Mouse (Mus musculus) neural tube, embryonic 11.5 days (tissue): ENCODE measurements around the gene Ankrd6. TPM values are rescaled to one million over a fixed set of nuclear protein-coding genes. Genes with fewer than 3 reads are reported as not detected.
A peak's percentile ranks its signal among the peaks of the same experiment; 100 is the strongest.

ENCODE experiments used
- ATAC-seq: fragments of 200-750 bp; cut with Nextera tagmentation; 2 replicates; pipeline ENCODE4 v1.8.0; 2017; ENCODE audit warnings: moderate number of reproducible peaks, mild to moderate bottlenecking, moderate TSS enrichment, moderate library complexity; ENCODE audit not compliant: insufficient read depth, low FRiP score, low TSS enrichment
- DNase-seq: peaks from one replicate; pipeline ENCODE4 v3.0.0-alpha.2; 2015; ENCODE audit warnings: low spot score
- H3K27ac ChIP-seq: fragments of 300-500 bp; sonication (generic); 2 replicates; pipeline ENCODE4 v1.5.1; 2014; ENCODE audit warnings: low read depth, mild to moderate bottlenecking, low read length
- H3K27me3 ChIP-seq: fragments of 300-500 bp; sonication (generic); 2 replicates; pipeline ENCODE4 v1.6.1; 2014; ENCODE audit warnings: mild to moderate bottlenecking, low read length, mixed read lengths; ENCODE audit not compliant: control insufficient read depth, insufficient read depth
- H3K36me3 ChIP-seq: fragments of 300-500 bp; sonication (generic); 2 replicates; pipeline ENCODE4 v1.6.1; 2014; ENCODE audit warnings: mild to moderate bottlenecking, low read length, moderate library complexity, mixed read lengths; ENCODE audit not compliant: control insufficient read depth, insufficient read depth
- H3K4me1 ChIP-seq: fragments of 300-500 bp; sonication (generic); 2 replicates; pipeline ENCODE4 v1.6.1; 2014; ENCODE audit warnings: low read length, mixed read lengths; ENCODE audit not compliant: control insufficient read depth, insufficient read depth
- H3K4me2 ChIP-seq: fragments of 300-500 bp; sonication (generic); 2 replicates; pipeline ENCODE4 v1.6.1; 2014; ENCODE audit warnings: low read depth, mild to moderate bottlenecking, moderate library complexity
- H3K4me3 ChIP-seq: fragments of 300-500 bp; sonication (generic); 2 replicates; pipeline ENCODE4 v1.5.1; 2014; ENCODE audit warnings: low read depth, low read length
- H3K9ac ChIP-seq: fragments of 300-500 bp; sonication (generic); 2 replicates; pipeline ENCODE4 v1.6.1; 2014; ENCODE audit warnings: mild to moderate bottlenecking, low read length
- H3K9me3 ChIP-seq: fragments of 300-500 bp; sonication (generic); 2 replicates; pipeline ENCODE4 v1.6.1; 2016; ENCODE audit warnings: low read length; ENCODE audit not compliant: control insufficient read depth
- WGBS: fragments of 180-500 bp; shearing (Covaris S2); extraction: QIAGEN DNeasy Blood & Tissue Kit; methylation state at CpG from one replicate; pipeline ENCODE4 v1.1.7; 2014; 5-methylcytosine and 5-hydroxymethylcytosine counted together
- polyA plus RNA-seq: library from polyadenylated mRNA; unstranded; fragments of >200 nt; fragmentation: Nextera tagmentation; extraction: Ambion mirVana; gene quantifications from 2 replicates; pipeline ENCODE4 v1.2.1, GENCODE M21; 2014

Gene Ankrd6
- polyA plus RNA-seq, 1 experiment from 2014 or later: 31.3 TPM

- DNase-seq: peak; percentile 45
- Histone ChIP-seq H3K36me3 (no peaks in the 10 kb centered on the region), H3K4me3 (peak overlapping the region; percentile 0; the same call in 1 of the 2 replicates), H3K9me3 (no peaks in the 10 kb centered on the region), H3K4me2 (peak overlapping the region; percentile 40), H3K9ac (peak overlapping the region; percentile 22), H3K4me1 (peaks cover 29% of the 10 kb centered on the region), H3K27me3 (no peaks in the 10 kb centered on the region), H3K27ac (peak overlapping the region; percentile 50)
- 13% methylated on average over 12 of the region's 12 CpGs for WGBS
- peak; percentile 68 for ATAC-seq
Measured at GRCm38 (mm10) chr4:32863447-32864130, 87.1 kb downstream of the Ankrd6 start.

GRCm38 (mm10) chr4:32862751-32863446 is 87.7 kb downstream of the Ankrd6 start:
- Histone ChIP-seq H3K9ac (peak overlapping the region; percentile 22), H3K4me1 (peaks cover 29% of the 10 kb centered on the region), H3K27ac (peak overlapping the region; percentile 50), H3K9me3 (no peaks in the 10 kb centered on the region), H3K36me3 (no peaks in the 10 kb centered on the region), H3K4me3 (0 out of 2 replicates have a peak overlapping the region, but pooled peaks have one; percentile 0), H3K27me3 (no peaks in the 10 kb centered on the region), H3K4me2 (peak overlapping the region; percentile 40)
- peak; percentile 36 for DNase-seq
- no peak for ATAC-seq
- WGBS: 45% methylated on average over 15 of the region's 15 CpGs

- DNase-seq (peak; percentile 56), ATAC-seq (0 out of 2 replicates have a peak, but pooled peaks have one; percentile 11)
- H3K9ac ChIP-seq: no peak overlapping the region; the same call in 1 of the 2 replicates
- H3K4me1 ChIP-seq: peaks cover 29% of the 10 kb centered on the region
- no peaks in the 10 kb centered on the region for H3K9me3 ChIP-seq
- H3K4me3 ChIP-seq: no peak overlapping the region
- peak overlapping the region; percentile 54; the same call in 1 of the 2 replicates for H3K27ac ChIP-seq
- no peak overlapping the region for H3K4me2 ChIP-seq
- no peaks in the 10 kb centered on the region for H3K36me3 ChIP-seq
- 60% methylated on average over 11 of the region's 15 CpGs for WGBS
- H3K27me3 ChIP-seq: no peaks in the 10 kb centered on the region
Measured at GRCm38 (mm10) chr4:32862011-32862750, 88.5 kb downstream of the Ankrd6 start.

GRCm38 (mm10) chr4:32860184-32860965 is 90.3 kb downstream of the Ankrd6 start:
- Histone ChIP-seq H3K4me2 (no peak overlapping the region), H3K27ac (0 out of 2 replicates have a peak overlapping the region, but pooled peaks have one; percentile 20), H3K36me3 (no peaks in the 10 kb centered on the region), H3K4me3 (no peak overlapping the region), H3K9ac (peak overlapping the region; percentile 14; the same call in 1 of the 2 replicates), H3K9me3 (no peaks in the 10 kb centered on the region), H3K27me3 (no peaks in the 10 kb centered on the region), H3K4me1 (peaks cover 29% of the 10 kb centered on the region)
- WGBS: 53% methylated on average over 18 of the region's 18 CpGs
- ATAC-seq (peak; percentile 35; the same call in 1 of the 2 replicates), DNase-seq (no peak)

- WGBS: 79% methylated on average over 9 of the region's 9 CpGs
- DNase-seq (no peak), ATAC-seq (no peak)
- Histone ChIP-seq H3K9me3 (no peaks in the 10 kb centered on the region), H3K4me1 (peaks cover 4% of the 10 kb centered on the region), H3K9ac (no peak overlapping the region), H3K27me3 (no peaks in the 10 kb centered on the region), H3K4me2 (no peak overlapping the region), H3K4me3 (no peak overlapping the region), H3K36me3 (no peaks in the 10 kb centered on the region), H3K27ac (no peak overlapping the region)
Measured at GRCm38 (mm10) chr4:32855580-32855979, 95.1 kb downstream of the Ankrd6 start.

- no peak overlapping the region for H3K27ac ChIP-seq
- H3K9ac ChIP-seq: no peak overlapping the region
- no peaks in the 10 kb centered on the region for H3K36me3 ChIP-seq
- no peak for ATAC-seq
- H3K27me3 ChIP-seq: no peaks in the 10 kb centered on the region
- no peaks in the 10 kb centered on the region for H3K9me3 ChIP-seq
- no peak for DNase-seq
- H3K4me1 ChIP-seq: no peaks in the 10 kb centered on the region
- H3K4me2 ChIP-seq: no peak overlapping the region
- no peak overlapping the region for H3K4me3 ChIP-seq
- 90% methylated on average over 4 of the region's 4 CpGs for whole genome bisulfite sequencing
Measured at GRCm38 (mm10) chr4:32854956-32855355, 95.7 kb downstream of the Ankrd6 start.

GRCm38 (mm10) chr4:32853609-32854188 is 96.9 kb downstream of the Ankrd6 start:
- Histone ChIP-seq H3K9me3 (no peaks in the 10 kb centered on the region), H3K9ac (no peak overlapping the region), H3K4me3 (no peak overlapping the region), H3K27ac (no peak overlapping the region), H3K27me3 (no peaks in the 10 kb centered on the region), H3K4me2 (no peak overlapping the region), H3K36me3 (no peaks in the 10 kb centered on the region), H3K4me1 (no peaks in the 10 kb centered on the region)
- ATAC-seq (no peak), DNase-seq (no peak)
- WGBS: 94% methylated on average over 5 of the region's 5 CpGs

- no peak overlapping the region for H3K27ac ChIP-seq
Measured at GRCm38 (mm10) chr4:32852819-32853218, 97.8 kb downstream of the Ankrd6 start.

More at GRCm38 (mm10) chr4:32852819-32853218, 97.8 kb downstream of the Ankrd6 start:
- Histone ChIP-seq H3K4me3 (no peak overlapping the region), H3K36me3 (no peaks in the 10 kb centered on the region), H3K9me3 (no peaks in the 10 kb centered on the region), H3K27me3 (no peaks in the 10 kb centered on the region), H3K4me1 (no peaks in the 10 kb centered on the region), H3K4me2 (no peak overlapping the region), H3K9ac (no peak overlapping the region)
- 80% methylated on average over 6 of the region's 6 CpGs for WGBS
- no peak for ATAC-seq
- no peak for DNase-seq
